Mouse (Mus musculus) right cerebral cortex, postnatal 10 days (tissue): ENCODE measurements around the gene Adam1a.

Source experiments
- DNase-seq, 2 experiments: peaks; one replicate each; pipeline ENCODE4 v3.0.0; 2021; ENCODE audit warnings: low spot score in 2 of 2

Adam1a gene

GRCm38 (mm10) chr5:121493305-121493704 lies 52.0 kb downstream of the Adam1a start:
- peak; percentile 72 to 76 for DNase-seq

- no peak for DNase-seq
These were observed 60.5 kb downstream of the Adam1a start for GRCm38 (mm10) chr5:121484801-121485200.

GRCm38 (mm10) chr5:121477680-121478079 lies 67.6 kb downstream of the Adam1a start:
- no peak for DNase-seq

GRCm38 (mm10) chr5:121476040-121476439 lies 69.2 kb downstream of the Adam1a start:
- no peak for DNase-seq

GRCm38 (mm10) chr5:121474610-121475009 lies 70.7 kb downstream of the Adam1a start:
- DNase-seq, result no peak

- no peak for DNase-seq
These were observed 72.9 kb downstream of the Adam1a start for GRCm38 (mm10) chr5:121472411-121472810.

- DNase-seq, result no peak
These were observed 75.7 kb downstream of the Adam1a start for GRCm38 (mm10) chr5:121469566-121469965.
